Mouse (Mus musculus) heart, adult 2 months (tissue): ENCODE measurements at regions not wholly inside any gene's neighbourhood (a gene's known extent, or its start where the extent isn't known, plus 50 kb on each side); places are given as distances from the start of the nearest gene placed in this dataset.

Experiments
- DNase-seq, 2 experiments: peaks; one replicate each; pipeline ENCODE4 v3.0.0; 2021
- H3K27ac ChIP-seq: fragments of 200-600 bp; 2 replicates; pipeline ENCODE4 v1.8.1; 2022
- H3K27me3 ChIP-seq: fragments of 200-500 bp; 2 replicates; pipeline ENCODE4 v1.6.1; 2012; ENCODE audit warnings: mild to moderate bottlenecking, low read length, inconsistent platforms, mixed read lengths; ENCODE audit not compliant: control insufficient read depth, insufficient read depth
- H3K36me3 ChIP-seq: fragments of 200-500 bp; 2 replicates; pipeline ENCODE4 v1.6.1; 2012; ENCODE audit warnings: low read length, inconsistent platforms; ENCODE audit not compliant: control insufficient read depth, insufficient read depth
- H3K4me1 ChIP-seq: fragments of 200-500 bp; 2 replicates; pipeline ENCODE4 v1.6.1; 2011; ENCODE audit warnings: low read length; ENCODE audit not compliant: control insufficient read depth, insufficient read depth
- H3K4me3 ChIP-seq: fragments of 200-600 bp; 2 replicates; pipeline ENCODE4 v1.8.1; 2022
- H3K79me2 ChIP-seq: fragments of 200-500 bp; replicated peaks from 2 replicates; pipeline ENCODE4 v1.6.1; 2012; ENCODE audit warnings: mild to moderate bottlenecking, inconsistent platforms, low read length, moderate library complexity, mixed read lengths; ENCODE audit not compliant: control insufficient read depth, insufficient read depth
- H3K9ac ChIP-seq: fragments of 200-500 bp; 2 replicates; pipeline ENCODE4 v1.6.1; 2012; ENCODE audit warnings: low read depth, mild to moderate bottlenecking, control low read depth, inconsistent platforms, low read length, mixed read lengths
- CTCF ChIP-seq: fragments of 200-600 bp; IDR thresholded peaks from 2 replicates; pipeline ENCODE4 v1.8.1; 2022; ENCODE audit warnings: antibody characterized with exemption, mild to moderate bottlenecking, moderate library complexity
- EP300 ChIP-seq: fragments of 200-500 bp; IDR thresholded peaks from 2 replicates; pipeline ENCODE4 v1.6.1; 2011; ENCODE audit warnings: low read depth, low read length, control low read depth; ENCODE audit not compliant: insufficient read depth
- POLR2A ChIP-seq: fragments of 200-500 bp; IDR thresholded peaks from 2 replicates; pipeline ENCODE4 v1.6.1; 2011; ENCODE audit warnings: mild to moderate bottlenecking, low read depth, low read length, control low read depth; ENCODE audit not compliant: insufficient read depth
- WGBS: fragments of 180-500 bp; shearing (Covaris S2); methylation state at CpG from one replicate; pipeline ENCODE4 v1.1.7; 2018; 5-methylcytosine and 5-hydroxymethylcytosine counted together
- intact Hi-C: fragments of 180-260 bp; cut with DNase I; formaldehyde crosslinking; loops from one replicate; pipeline ENCODE4 v1.15.1; 2025

DNA sequence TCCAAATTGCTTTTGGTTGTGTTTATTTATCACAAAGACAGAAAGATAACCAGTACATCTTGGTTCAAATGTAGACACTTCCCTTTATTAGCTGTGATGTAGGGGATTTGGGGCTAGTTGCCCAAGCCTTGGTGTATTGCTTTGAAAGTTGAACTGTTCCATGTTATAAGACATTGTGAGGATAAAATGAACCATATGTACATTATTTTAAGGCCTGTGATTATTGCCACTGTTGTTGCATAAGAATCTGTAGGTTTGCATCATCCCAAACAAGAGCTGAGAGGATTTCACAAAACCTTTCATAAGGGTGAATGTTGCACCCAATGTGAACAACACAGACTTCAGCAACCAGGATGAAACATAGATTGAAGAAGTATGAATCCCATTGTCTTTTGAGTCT, 145.7 kb upstream of the Tnfaip3 start:
- intact Hi-C loops: no loop called here
- DNase-seq: no peak
- H3K27me3 ChIP-seq: no peaks in the 10 kb centered on the region
- TF ChIP-seq CTCF (no peak), POLR2A (no peak), EP300 (no peak)
- no peaks in the 10 kb centered on the region for H3K36me3 ChIP-seq
- no peak overlapping the region for H3K9ac ChIP-seq
- no peak overlapping the region for H3K27ac ChIP-seq
- H3K4me3 ChIP-seq: no peak overlapping the region
- H3K4me1 ChIP-seq: no peaks in the 10 kb centered on the region
- no peaks in the 10 kb centered on the region for H3K79me2 ChIP-seq

GRCm38 (mm10) chr10:19154041-19154440, 138.6 kb upstream of the Tnfaip3 start:
- no peaks in the 10 kb centered on the region for H3K27me3 ChIP-seq
- no peak overlapping the region for H3K27ac ChIP-seq
- intact Hi-C loops: no loop called here

DNA sequence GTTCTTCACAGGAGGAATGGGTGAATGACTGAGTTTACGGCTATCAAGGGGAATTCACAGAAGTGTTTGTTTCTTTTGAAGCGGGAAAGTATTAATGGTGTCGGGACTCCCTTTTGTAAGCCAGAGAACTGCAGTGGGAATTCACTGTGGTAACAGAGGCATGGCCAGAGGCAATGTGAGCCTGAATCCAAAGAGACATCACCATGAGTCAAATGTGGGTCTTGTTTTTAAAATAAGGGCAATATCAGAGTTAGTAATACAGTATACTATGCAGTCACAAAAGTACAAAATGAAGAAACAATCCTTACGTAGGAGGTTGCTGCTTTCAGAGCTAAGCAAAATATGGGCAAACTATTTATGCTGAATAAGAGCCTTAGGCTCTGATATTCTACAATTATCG, 137.3 kb upstream of the Tnfaip3 start:
- intact Hi-C loops: no loop called here
- WGBS: 93% methylated on average over 5 of the region's 5 CpGs
- Histone ChIP-seq H3K79me2 (no peaks in the 10 kb centered on the region), H3K27ac (no peak overlapping the region), H3K9ac (no peak overlapping the region), H3K36me3 (no peaks in the 10 kb centered on the region), H3K27me3 (no peaks in the 10 kb centered on the region), H3K4me3 (no peak overlapping the region), H3K4me1 (no peaks in the 10 kb centered on the region)
- DNase-seq: no peak
- no peak for TF ChIP-seq CTCF
- no peak for TF ChIP-seq EP300
- no peak for TF ChIP-seq POLR2A

More at GRCm38 (mm10) chr10:19154041-19154440, 138.6 kb upstream of the Tnfaip3 start:
- Histone ChIP-seq H3K36me3 (no peaks in the 10 kb centered on the region), H3K9ac (no peak overlapping the region), H3K79me2 (no peaks in the 10 kb centered on the region), H3K4me1 (no peaks in the 10 kb centered on the region), H3K4me3 (no peak overlapping the region)
- TF ChIP-seq EP300 (no peak), CTCF (no peak), POLR2A (no peak)
- no peak for DNase-seq

DNA sequence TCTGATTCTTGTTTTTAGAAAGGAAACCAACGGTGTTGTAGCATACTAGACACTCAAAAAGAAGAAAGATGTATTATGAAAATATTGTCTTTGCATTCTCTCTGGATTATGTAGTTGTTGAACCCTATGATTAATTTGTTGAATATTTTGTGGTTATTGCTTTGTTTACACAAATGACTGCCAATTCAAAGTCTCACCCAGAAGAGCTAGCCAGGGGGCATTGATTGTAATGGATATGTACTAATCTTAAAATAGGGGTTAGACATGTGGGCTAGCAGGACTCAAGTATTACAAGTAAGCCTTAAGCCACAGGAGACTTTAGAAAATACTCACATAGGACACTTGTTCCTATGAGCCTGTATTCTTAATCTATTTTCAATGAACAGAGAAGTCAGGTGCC, 135.3 kb upstream of the Tnfaip3 start:
- WGBS: 81% methylated on average over 1 of the region's 1 CpGs
- Histone ChIP-seq H3K27ac (no peak overlapping the region), H3K27me3 (no peaks in the 10 kb centered on the region), H3K36me3 (no peaks in the 10 kb centered on the region), H3K4me3 (no peak overlapping the region), H3K9ac (no peak overlapping the region), H3K4me1 (no peaks in the 10 kb centered on the region), H3K79me2 (no peaks in the 10 kb centered on the region)
- intact Hi-C loops: no loop called here
- DNase-seq: no peak
- no peak for TF ChIP-seq EP300
- TF ChIP-seq CTCF: no peak
- TF ChIP-seq POLR2A: no peak

- no peak for DNase-seq
- no peak overlapping the region for H3K9ac ChIP-seq
- 89% methylated on average over 3 of the region's 3 CpGs for WGBS
- H3K4me3 ChIP-seq: no peak overlapping the region
- H3K36me3 ChIP-seq: no peaks in the 10 kb centered on the region
- intact Hi-C loops: no loop called here
- no peak overlapping the region for H3K27ac ChIP-seq
- H3K27me3 ChIP-seq: no peaks in the 10 kb centered on the region
- no peaks in the 10 kb centered on the region for H3K79me2 ChIP-seq
- TF ChIP-seq CTCF (no peak), POLR2A (no peak), EP300 (no peak)
- H3K4me1 ChIP-seq: no peaks in the 10 kb centered on the region
Measured at GRCm38 (mm10) chr10:19150005-19150404, 134.5 kb upstream of the Tnfaip3 start.

- DNase-seq: no peak
- Histone ChIP-seq H3K4me3 (no peak overlapping the region), H3K27ac (no peak overlapping the region), H3K27me3 (no peaks in the 10 kb centered on the region), H3K9ac (no peak overlapping the region), H3K4me1 (no peaks in the 10 kb centered on the region), H3K36me3 (no peaks in the 10 kb centered on the region), H3K79me2 (no peaks in the 10 kb centered on the region)
- 51% methylated on average over 4 of the region's 4 CpGs for WGBS
- intact Hi-C loops: no loop called here
- TF ChIP-seq EP300 (no peak), POLR2A (no peak), CTCF (no peak)
Measured at GRCm38 (mm10) chr10:19149196-19149869, 133.9 kb upstream of the Tnfaip3 start.

GRCm38 (mm10) chr10:19141481-19141880, 126.0 kb upstream of the Tnfaip3 start:
- TF ChIP-seq CTCF (no peak), EP300 (no peak), POLR2A (no peak)
- Histone ChIP-seq H3K4me1 (no peaks in the 10 kb centered on the region), H3K27ac (no peak overlapping the region), H3K9ac (no peak overlapping the region), H3K4me3 (no peak overlapping the region), H3K79me2 (no peaks in the 10 kb centered on the region), H3K36me3 (no peaks in the 10 kb centered on the region), H3K27me3 (no peaks in the 10 kb centered on the region)
- DNase-seq: no peak
- WGBS: 80% methylated on average over 3 of the region's 3 CpGs
- intact Hi-C loops: no loop called here
